Mouse (Mus musculus) CH12.LX (cell line): ENCODE measurements around the gene Sh3rf3. TPM values are rescaled to one million over a fixed set of nuclear protein-coding genes. Genes with fewer than 3 reads are reported as not detected.

ENCODE experiments used
- DNase-seq: peaks from one replicate; pipeline ENCODE4 v3.0.0-alpha.2; 2013; ENCODE audit errors: extremely low read depth
- H3K27ac ChIP-seq: 2 replicates; pipeline ENCODE4 v1.5.1; 2012; ENCODE audit warnings: low read depth, mild to moderate bottlenecking, control low read depth, moderate library complexity; ENCODE audit not compliant: insufficient read depth
- H3K27me3 ChIP-seq: replicated peaks from 2 replicates; pipeline ENCODE3; 2012; ENCODE audit warnings: inconsistent platforms
- H3K36me3 ChIP-seq, 2 experiments: replicated peaks in 1 of 2; 2 replicates each; pipeline versions ENCODE3 to v1.6.1; 2012; ENCODE audit warnings: inconsistent platforms in 1 of 2, low read length in 1 of 2, mild to moderate bottlenecking in 1 of 2, mixed read lengths in 1 of 2, moderate library complexity in 1 of 2; ENCODE audit not compliant: control insufficient read depth in 1 of 2, insufficient read depth in 1 of 2
- H3K4me1 ChIP-seq, 2 experiments: 2 replicates each; pipeline ENCODE4 v1.6.1; 2012; ENCODE audit warnings: inconsistent platforms in 1 of 2, moderate library complexity in 1 of 2; ENCODE audit not compliant: insufficient read depth in 2 of 2, control insufficient read depth in 1 of 2
- H3K4me2 ChIP-seq: 2 replicates; pipeline ENCODE4 v1.6.1; 2012; ENCODE audit warnings: low read depth, mild to moderate bottlenecking, control low read depth; ENCODE audit not compliant: poor library complexity, insufficient read depth, severe bottlenecking
- H3K4me3 ChIP-seq, 3 experiments: fragments of 150-350 bp in 1 of 3; sonication (generic) in 1 of 3; replicated peaks in 1 of 3; 2 replicates each; pipeline versions ENCODE3 to v1.5.1; 2011 to 2012; ENCODE audit warnings: low read depth in 2 of 3, low read length in 2 of 3, mild to moderate bottlenecking in 2 of 3, moderate library complexity in 2 of 3, control low read depth in 1 of 3, improper control_type of control experiment in 1 of 3, inconsistent platforms in 1 of 3, mixed read lengths in 1 of 3; ENCODE audit not compliant: poor library complexity in 1 of 3
- H3K79me2 ChIP-seq: replicated peaks from 2 replicates; pipeline ENCODE4 v1.6.1; 2012; ENCODE audit warnings: mild to moderate bottlenecking, moderate library complexity; ENCODE audit not compliant: control insufficient read depth, poor library complexity, insufficient read depth, severe bottlenecking; ENCODE audit errors: extremely low read depth
- H3K9ac ChIP-seq: 2 replicates; pipeline ENCODE4 v1.6.1; 2012; ENCODE audit warnings: low read depth, mild to moderate bottlenecking, control low read depth, moderate library complexity; ENCODE audit not compliant: insufficient read depth
- H3K9me3 ChIP-seq: replicated peaks from 2 replicates; pipeline ENCODE3; 2012; ENCODE audit warnings: low read length, inconsistent platforms, mixed read lengths
- BHLHE40 ChIP-seq: IDR thresholded peaks from 2 replicates; pipeline ENCODE4 v1.6.1; 2011; ENCODE audit warnings: mild to moderate bottlenecking, low read depth, low read length, improper control_type of control experiment
- CHD1 ChIP-seq: IDR thresholded peaks from 2 replicates; pipeline ENCODE4 v1.6.1; 2012; ENCODE audit warnings: low read depth, low read length, improper control_type of control experiment, inconsistent platforms
- CTCF ChIP-seq, 2 experiments: IDR thresholded peaks in 1 of 2; conservative IDR thresholded peaks in 1 of 2; 2 replicates each; pipeline ENCODE4 v1.5.1; 2011 to 2012; ENCODE audit warnings: low read depth in 2 of 2, low read length in 2 of 2, improper control_type of control experiment in 1 of 2, inconsistent platforms in 1 of 2, mild to moderate bottlenecking in 1 of 2, moderate library complexity in 1 of 2
- E2F4 ChIP-seq: IDR thresholded peaks from 2 replicates; pipeline ENCODE4 v1.6.1; 2011; ENCODE audit warnings: low read depth, low read length, improper control_type of control experiment; ENCODE audit not compliant: insufficient replicate concordance
- EP300 ChIP-seq: IDR thresholded peaks from 2 replicates; pipeline ENCODE4 v1.6.1; 2011; ENCODE audit warnings: low read length, improper control_type of control experiment
- ETS1 ChIP-seq: conservative IDR thresholded peaks from 2 replicates; pipeline ENCODE4 v1.6.1; 2012; ENCODE audit warnings: low read depth, mild to moderate bottlenecking, inconsistent platforms, low read length, improper control_type of control experiment, moderate library complexity
- GABPA ChIP-seq: IDR thresholded peaks from 2 replicates; pipeline ENCODE4 v1.6.1; 2012; ENCODE audit warnings: low read depth, low read length, improper control_type of control experiment, inconsistent platforms; ENCODE audit not compliant: insufficient replicate concordance
- HCFC1 ChIP-seq: IDR thresholded peaks from 2 replicates; pipeline ENCODE4 v1.6.1; 2012; ENCODE audit warnings: low read depth, mild to moderate bottlenecking, inconsistent platforms, low read length, improper control_type of control experiment
- IRF4 ChIP-seq: IDR thresholded peaks from 2 replicates; pipeline ENCODE4 v1.6.1; 2014; ENCODE audit warnings: low read depth, mild to moderate bottlenecking, inconsistent platforms, low read length, improper control_type of control experiment
- JUND ChIP-seq: conservative IDR thresholded peaks from 2 replicates; pipeline ENCODE4 v1.6.1; 2011; ENCODE audit warnings: low read depth, low read length, improper control_type of control experiment
- KAT2A ChIP-seq: IDR thresholded peaks from 2 replicates; pipeline ENCODE4 v1.6.1; 2012; ENCODE audit warnings: low read length, improper control_type of control experiment, inconsistent platforms; ENCODE audit not compliant: insufficient replicate concordance
- MAX ChIP-seq: IDR thresholded peaks from 2 replicates; pipeline ENCODE4 v1.6.1; 2011; ENCODE audit warnings: low read length, improper control_type of control experiment
- MAZ ChIP-seq: IDR thresholded peaks from 2 replicates; pipeline ENCODE4 v1.6.1; 2012; ENCODE audit warnings: low read depth, mild to moderate bottlenecking, inconsistent platforms, low read length, improper control_type of control experiment, moderate library complexity
- MEF2A ChIP-seq: IDR thresholded peaks from 2 replicates; pipeline ENCODE4 v1.6.1; 2014; ENCODE audit warnings: low read depth, mild to moderate bottlenecking, inconsistent platforms, low read length, improper control_type of control experiment, borderline replicate concordance
- MXI1 ChIP-seq: IDR thresholded peaks from 2 replicates; pipeline ENCODE4 v1.6.1; 2011; ENCODE audit warnings: mild to moderate bottlenecking, low read depth, low read length, improper control_type of control experiment
- MYC ChIP-seq: IDR thresholded peaks from 2 replicates; pipeline ENCODE4 v1.6.1; 2011; ENCODE audit warnings: low read depth, mild to moderate bottlenecking, improper control_type of control experiment, low read length
- NELFE ChIP-seq: IDR thresholded peaks from 2 replicates; pipeline ENCODE4 v1.6.1; 2011; ENCODE audit warnings: low read depth, low read length, improper control_type of control experiment
- PAX5 ChIP-seq: IDR thresholded peaks from 2 replicates; pipeline ENCODE4 v1.6.1; 2012; ENCODE audit warnings: low read length, inconsistent platforms, mixed read lengths
- POLR2A ChIP-seq: IDR thresholded peaks from 2 replicates; pipeline ENCODE4 v1.6.1; 2011; ENCODE audit warnings: low read depth, mild to moderate bottlenecking, improper control_type of control experiment, low read length
- RAD21 ChIP-seq: IDR thresholded peaks from 2 replicates; pipeline ENCODE4 v1.6.1; 2011; ENCODE audit warnings: low read depth, mild to moderate bottlenecking, low read length, improper control_type of control experiment, moderate library complexity
- RCOR1 ChIP-seq: conservative IDR thresholded peaks from 2 replicates; pipeline ENCODE4 v1.6.1; 2012; ENCODE audit warnings: low read depth, mild to moderate bottlenecking, inconsistent platforms, low read length, improper control_type of control experiment
- SIN3A ChIP-seq: IDR thresholded peaks from 2 replicates; pipeline ENCODE4 v1.6.1; 2012; ENCODE audit warnings: low read length, improper control_type of control experiment, inconsistent platforms
- SMC3 ChIP-seq: IDR thresholded peaks from 2 replicates; pipeline ENCODE4 v1.6.1; 2011; ENCODE audit warnings: low read depth, low read length, improper control_type of control experiment
- TBP ChIP-seq: conservative IDR thresholded peaks from 2 replicates; pipeline ENCODE4 v1.6.1; 2011; ENCODE audit warnings: low read depth, low read length, improper control_type of control experiment
- UBTF ChIP-seq: IDR thresholded peaks from 2 replicates; pipeline ENCODE4 v1.6.1; 2012; ENCODE audit warnings: low read depth, mild to moderate bottlenecking, inconsistent platforms, low read length, improper control_type of control experiment, moderate library complexity
- USF1 ChIP-seq: IDR thresholded peaks from 2 replicates; pipeline ENCODE4 v1.6.1; 2014; ENCODE audit warnings: low read depth, mild to moderate bottlenecking, inconsistent platforms, low read length, improper control_type of control experiment
- USF2 ChIP-seq: conservative IDR thresholded peaks from 2 replicates; pipeline ENCODE4 v1.6.1; 2011; ENCODE audit warnings: low read depth, low read length, improper control_type of control experiment
- ZKSCAN1 ChIP-seq: IDR thresholded peaks from 2 replicates; pipeline ENCODE4 v1.6.1; 2012; ENCODE audit warnings: low read depth, inconsistent platforms, low read length, improper control_type of control experiment, borderline replicate concordance
- dilution Hi-C: fragments of 300-500 bp; cut with MboI; formaldehyde crosslinking; loops from 2 replicates; pipeline ENCODE4 v1.14.3; 2020; ENCODE audit warnings: low sequenced_read_pairs; ENCODE audit not compliant: extremely low pct_unique_long_range_greater_than_20kb, extremely low pct_ligation_motif_present
- in situ Hi-C: fragments of 300-500 bp; cut with MboI; formaldehyde crosslinking; loops from 3 replicates; pipeline ENCODE4 v1.14.3; 2019; ENCODE audit warnings: low sequenced_read_pairs, low pct_ligation_motif_present, low pct_unique_long_range_greater_than_20kb, mixed read lengths
- polyA plus RNA-seq: library from polyadenylated mRNA; unstranded; fragments of >175 nt; gene quantifications from 2 replicates; pipeline ENCODE4 v1.2.1, GENCODE M21; 2012; ENCODE audit warnings: low read depth; ENCODE audit not compliant: insufficient read length
- total RNA-seq, 2 experiments: library from RNA; depleted of rRNA; stranded (reverse); fragments of 300-350 nt in 1 of 2; fragments of >200 nt in 1 of 2; gene quantifications; 2 replicates each; pipeline ENCODE4 v1.2.3; 2012 to 2014

The Sh3rf3 gene
- total and polyA plus RNA-seq, 3 experiments: 0.13 to 0.64 TPM; not detected in 1

DNA sequence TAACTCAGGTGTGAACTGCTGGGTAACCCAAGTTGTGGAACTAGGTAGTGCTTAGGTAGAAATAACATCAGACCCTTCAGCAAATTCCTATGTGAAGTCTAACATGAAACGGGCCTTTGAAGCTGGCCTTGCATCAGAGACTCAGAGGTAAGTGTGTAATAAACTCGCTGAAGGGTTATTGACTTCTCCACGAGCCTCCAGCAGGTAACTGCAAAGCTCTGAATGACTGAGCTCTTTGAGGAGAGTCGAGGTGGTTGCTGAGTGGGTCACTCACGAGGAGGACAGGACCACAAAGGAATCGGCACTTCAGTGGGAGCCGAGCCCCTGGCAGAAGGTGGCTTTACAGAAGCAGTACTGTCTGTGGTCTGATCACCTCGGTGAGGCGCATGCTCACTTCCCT, 303.2 kb downstream of the Sh3rf3 start:
- Histone ChIP-seq H3K4me1 (peaks cover 3 to 11% of the 10 kb centered on the region in 2 experiments; a peak in 3 of 4 replicates), H3K4me2 (no peak overlapping the region), H3K79me2 (no peaks in the 10 kb centered on the region), H3K4me3 (no peak overlapping the region), H3K27ac (no peak overlapping the region), H3K27me3 (no peaks in the 10 kb centered on the region), H3K36me3 (no peaks in the 10 kb centered on the region), H3K9ac (no peak overlapping the region), H3K9me3 (peaks cover 2% of the 10 kb centered on the region)
- dilution Hi-C loops (no loop called here), in situ Hi-C loops (no loop called here)
- TF ChIP-seq BHLHE40 (no peak), MAZ (no peak), NELFE (no peak), GABPA (no peak), TBP (no peak), MEF2A (no peak), JUND (no peak), SMC3 (no peak), KAT2A (no peak), E2F4 (no peak), CTCF (conservative IDR thresholded peaks at IDR 0.05 in 1 of 2, IDR thresholded peaks at IDR 0.05 in 1 of 2; ENCODE audit: low read depth in 2 of 2, low read length in 2 of 2) (no peak)
- DNase-seq: no peak

DNA sequence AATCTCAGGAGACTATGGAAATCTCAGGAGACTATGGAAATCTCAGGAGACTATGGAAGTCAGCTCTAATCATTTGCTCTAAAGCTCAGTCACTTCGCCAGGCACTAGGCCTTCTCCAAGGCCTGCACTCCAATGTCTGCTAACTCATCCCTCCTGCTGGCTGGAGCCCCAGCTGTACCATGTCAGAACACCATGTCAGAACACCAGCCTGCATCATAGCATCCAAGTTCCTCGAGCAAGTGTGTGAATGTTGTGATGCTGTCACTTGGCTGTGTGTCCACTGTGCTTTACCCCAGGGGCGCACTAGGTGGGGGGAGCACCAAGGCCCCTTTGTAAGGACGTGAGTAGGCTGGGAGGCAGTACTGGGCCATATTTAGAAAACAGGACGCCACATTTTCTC, 304.4 kb downstream of the Sh3rf3 start:
- Histone ChIP-seq H3K4me3 (no peak overlapping the region), H3K4me2 (no peak overlapping the region), H3K27me3 (no peaks in the 10 kb centered on the region), H3K79me2 (no peaks in the 10 kb centered on the region), H3K27ac (no peak overlapping the region), H3K9me3 (peaks cover 2% of the 10 kb centered on the region), H3K4me1 (peaks cover 3 to 9% of the 10 kb centered on the region in 2 experiments; a peak in 3 of 4 replicates), H3K36me3 (no peaks in the 10 kb centered on the region), H3K9ac (no peak overlapping the region)
- dilution Hi-C loops (no loop called here), in situ Hi-C loops (no loop called here)
- DNase-seq: no peak
- TF ChIP-seq POLR2A (no peak), MAX (no peak), IRF4 (no peak), UBTF (no peak), HCFC1 (no peak), CHD1 (no peak), EP300 (no peak), MXI1 (no peak), USF1 (no peak), MYC (no peak), KAT2A (no peak), USF2 (no peak), PAX5 (no peak), ETS1 (no peak), SIN3A (no peak), RCOR1 (no peak), RAD21 (no peak), NELFE (no peak), ZKSCAN1 (no peak)
